Mouse (Mus musculus) midbrain, embryonic 10.5 days (tissue): ENCODE data around the gene Trap1. TPM values are rescaled to one million over a fixed set of nuclear protein-coding genes. Genes with fewer than 3 reads are reported as not detected.
"Not testable (repeated sequence)": the region's sequence is repeated elsewhere in the genome, so short reads cannot be mapped to it uniquely, and the experiment has no call there.

Experiments
- DNase-seq: peaks from one replicate; pipeline ENCODE4 v3.0.0-alpha.2; 2017; ENCODE audit warnings: low spot score
- H3K27ac ChIP-seq: fragments of 300-500 bp; sonication (generic); replicated peaks from 2 replicates; pipeline ENCODE4 v1.5.1; 2016; ENCODE audit warnings: mild to moderate bottlenecking
- H3K27me3 ChIP-seq: fragments of 300-500 bp; sonication (generic); 2 replicates; pipeline ENCODE4 v1.6.1; 2016; ENCODE audit warnings: low read depth, mild to moderate bottlenecking; ENCODE audit not compliant: poor library complexity, severe bottlenecking
- H3K36me3 ChIP-seq: fragments of 300-500 bp; sonication (generic); 2 replicates; pipeline ENCODE4 v1.6.1; 2016; ENCODE audit warnings: mild to moderate bottlenecking, moderate library complexity
- H3K4me1 ChIP-seq: fragments of 300-500 bp; sonication (generic); 2 replicates; pipeline ENCODE4 v1.6.1; 2016
- H3K4me3 ChIP-seq: fragments of 300-500 bp; sonication (generic); 2 replicates; pipeline ENCODE4 v1.5.1; 2016; ENCODE audit warnings: mild to moderate bottlenecking, moderate library complexity
- H3K9me3 ChIP-seq: fragments of 300-500 bp; sonication (generic); replicated peaks from 2 replicates; pipeline ENCODE4 v1.6.1; 2016; ENCODE audit warnings: mild to moderate bottlenecking
- WGBS: fragments of 180-500 bp; shearing (Covaris S2); methylation state at CpG from one replicate; pipeline ENCODE4 v1.1.7; 2016; 5-methylcytosine and 5-hydroxymethylcytosine counted together
- polyA plus RNA-seq: library from polyadenylated mRNA; unstranded; fragments of >200 nt; fragmentation: Nextera tagmentation; extraction: Ambion mirVana; gene quantifications from 2 replicates; pipeline ENCODE4 v1.2.1, GENCODE M21; 2016

Trap1 gene
- polyA plus RNA-seq, 1 experiment from 2014 or later = 90.6 TPM

- Histone ChIP-seq H3K36me3 (peaks cover 10% of the 10 kb centered on the region), H3K4me3 (no peak overlapping the region), H3K9me3 (no peaks in the 10 kb centered on the region), H3K27me3 (no peaks in the 10 kb centered on the region), H3K27ac (no peak overlapping the region), H3K4me1 (peaks cover 12% of the 10 kb centered on the region)
- 93% methylated on average over 6 of the region's 6 CpGs for WGBS
- DNase-seq = no peak
Observed at GRCm38 (mm10) chr16:4032341-4032748, 45.3 kb downstream of the Trap1 start.

- DNase-seq = no peak
Observed at GRCm38 (mm10) chr16:4031441-4032274, 46.0 kb downstream of the Trap1 start.

GRCm38 (mm10) chr16:4030501-4030900 lies 47.1 kb downstream of the Trap1 start:
- no peak overlapping the region for H3K27ac ChIP-seq
- WGBS = 94% methylated on average over 10 of the region's 10 CpGs
- H3K36me3 ChIP-seq = no peaks in the 10 kb centered on the region
- H3K27me3 ChIP-seq = no peaks in the 10 kb centered on the region
- H3K9me3 ChIP-seq = no peaks in the 10 kb centered on the region
- H3K4me3 ChIP-seq = no peak overlapping the region
- no peak for DNase-seq
- peaks cover 12% of the 10 kb centered on the region for H3K4me1 ChIP-seq

More at GRCm38 (mm10) chr16:4031441-4032274, 46.0 kb downstream of the Trap1 start:
- peaks cover 12% of the 10 kb centered on the region for H3K4me1 ChIP-seq
- no peaks in the 10 kb centered on the region for H3K9me3 ChIP-seq
- 61% methylated on average over 6 of the region's 6 CpGs for WGBS
- peaks cover 3% of the 10 kb centered on the region for H3K36me3 ChIP-seq
- H3K4me3 ChIP-seq = no peak overlapping the region
- no peaks in the 10 kb centered on the region for H3K27me3 ChIP-seq
- no peak overlapping the region for H3K27ac ChIP-seq

- Histone ChIP-seq H3K27me3 (no peaks in the 10 kb centered on the region), H3K27ac (no peak overlapping the region), H3K9me3 (no peaks in the 10 kb centered on the region), H3K4me1 (peaks cover 9% of the 10 kb centered on the region), H3K36me3 (no peaks in the 10 kb centered on the region), H3K4me3 (no peak overlapping the region)
- DNase-seq = no peak
- 90% methylated on average over 5 of the region's 5 CpGs for WGBS
Observed at GRCm38 (mm10) chr16:4029371-4029841, 48.2 kb downstream of the Trap1 start.

- no peak overlapping the region for H3K4me3 ChIP-seq
Observed at GRCm38 (mm10) chr16:4027211-4027610, 50.4 kb downstream of the Trap1 start.

GRCm38 (mm10) chr16:4026672-4027071 lies 51.0 kb downstream of the Trap1 start:
- 81% methylated on average over 1 of the region's 1 CpGs for WGBS
- no peak overlapping the region for H3K4me3 ChIP-seq

More at GRCm38 (mm10) chr16:4027211-4027610, 50.4 kb downstream of the Trap1 start:
- 88% methylated on average over 3 of the region's 3 CpGs for WGBS
- H3K4me1 ChIP-seq = 0 out of 2 replicates have a peak, but pooled peaks cover 4% of the 10 kb centered on the region
- H3K27ac ChIP-seq = no peak overlapping the region
- no peak for DNase-seq
- H3K27me3 ChIP-seq = no peaks in the 10 kb centered on the region
- no peaks in the 10 kb centered on the region for H3K36me3 ChIP-seq
- no peaks in the 10 kb centered on the region for H3K9me3 ChIP-seq

GRCm38 (mm10) chr16:4022719-4023118 lies 54.9 kb downstream of the Trap1 start:
- Histone ChIP-seq H3K36me3 (no peaks in the 10 kb centered on the region), H3K9me3 (no peaks in the 10 kb centered on the region), H3K4me3 (no peak overlapping the region), H3K27me3 (no peaks in the 10 kb centered on the region), H3K27ac (no peak overlapping the region), H3K4me1 (no peaks in the 10 kb centered on the region)
- no peak for DNase-seq
- WGBS = 78% methylated on average over 4 of the region's 4 CpGs

More at GRCm38 (mm10) chr16:4026672-4027071, 51.0 kb downstream of the Trap1 start:
- Histone ChIP-seq H3K9me3 (no peaks in the 10 kb centered on the region), H3K36me3 (no peaks in the 10 kb centered on the region), H3K27me3 (no peaks in the 10 kb centered on the region), H3K27ac (no peak overlapping the region), H3K4me1 (0 out of 2 replicates have a peak, but pooled peaks cover 4% of the 10 kb centered on the region)
- DNase-seq = no peak

GRCm38 (mm10) chr16:4021241-4021640 lies 56.4 kb downstream of the Trap1 start:
- Histone ChIP-seq H3K36me3 (no peaks in the 10 kb centered on the region), H3K27me3 (no peaks in the 10 kb centered on the region), H3K9me3 (no peaks in the 10 kb centered on the region), H3K4me3 (no peak overlapping the region), H3K27ac (no peak overlapping the region), H3K4me1 (no peaks in the 10 kb centered on the region)
- 79% methylated on average over 1 of the region's 1 CpGs for WGBS
- no peak for DNase-seq

- not testable (repeated sequence) for H3K36me3 ChIP-seq, DNase-seq, H3K27ac ChIP-seq, H3K9me3 ChIP-seq, H3K4me1 ChIP-seq, H3K4me3 ChIP-seq, H3K27me3 ChIP-seq
- 74% methylated on average over 6 of the region's 6 CpGs for WGBS
Observed at GRCm38 (mm10) chr16:4017466-4017865, 60.2 kb downstream of the Trap1 start.

GRCm38 (mm10) chr16:4016786-4017185 lies 60.8 kb downstream of the Trap1 start:
- H3K4me3 ChIP-seq, H3K27me3 ChIP-seq, H3K4me1 ChIP-seq, DNase-seq, H3K27ac ChIP-seq, H3K36me3 ChIP-seq, H3K9me3 ChIP-seq: not testable (repeated sequence)
- 80% methylated on average over 17 of the region's 17 CpGs for WGBS

GRCm38 (mm10) chr16:4014040-4014668 lies 63.5 kb downstream of the Trap1 start:
- peaks cover 5% of the 10 kb centered on the region; the same call in 1 of the 2 replicates for H3K9me3 ChIP-seq
- 83% methylated on average over 5 of the region's 5 CpGs for WGBS
- H3K27ac ChIP-seq = no peak overlapping the region
- H3K4me1 ChIP-seq = no peaks in the 10 kb centered on the region
- no peak for DNase-seq
- H3K36me3 ChIP-seq = no peaks in the 10 kb centered on the region
- no peak overlapping the region for H3K4me3 ChIP-seq
- H3K27me3 ChIP-seq = no peaks in the 10 kb centered on the region

- WGBS = 76% methylated on average over 4 of the region's 4 CpGs
- Histone ChIP-seq H3K9me3 (peaks cover 7% of the 10 kb centered on the region; the same call in 1 of the 2 replicates), H3K36me3 (no peaks in the 10 kb centered on the region), H3K27me3 (no peaks in the 10 kb centered on the region), H3K4me1 (no peaks in the 10 kb centered on the region), H3K4me3 (no peak overlapping the region), H3K27ac (no peak overlapping the region)
- no peak for DNase-seq
Observed at GRCm38 (mm10) chr16:4012882-4013570, 64.6 kb downstream of the Trap1 start.
